Mouse (Mus musculus) limb, embryonic 15.5 days (tissue): ENCODE data around the gene Kat2b. TPM values are rescaled to one million over a fixed set of nuclear protein-coding genes. Genes with fewer than 3 reads are reported as not detected.
A peak's percentile ranks its signal among the peaks of the same experiment; 100 is the strongest.
"Not testable (repeated sequence)": the region's sequence is repeated elsewhere in the genome, so short reads cannot be mapped to it uniquely, and the experiment has no call there.

Source experiments
- ATAC-seq: fragments of 200-750 bp; cut with Nextera tagmentation; 2 replicates; pipeline ENCODE4 v1.8.0; 2017; ENCODE audit warnings: low read depth, moderate TSS enrichment; ENCODE audit not compliant: insufficient number of reproducible peaks, low FRiP score, low TSS enrichment
- H3K27ac ChIP-seq: fragments of 300-500 bp; sonication (generic); 2 replicates; pipeline ENCODE4 v1.5.1; 2015; ENCODE audit warnings: moderate library complexity, mild to moderate bottlenecking, inconsistent platforms
- H3K27me3 ChIP-seq: fragments of 300-500 bp; sonication (generic); 2 replicates; pipeline ENCODE4 v1.6.1; 2015; ENCODE audit warnings: inconsistent platforms
- H3K36me3 ChIP-seq: fragments of 300-500 bp; sonication (generic); 2 replicates; pipeline ENCODE4 v1.6.1; 2015; ENCODE audit warnings: inconsistent platforms
- H3K4me1 ChIP-seq: fragments of 300-500 bp; sonication (generic); 2 replicates; pipeline ENCODE4 v1.6.1; 2015; ENCODE audit warnings: inconsistent platforms
- H3K4me2 ChIP-seq: fragments of 300-500 bp; sonication (generic); 2 replicates; pipeline ENCODE4 v1.6.1; 2015; ENCODE audit warnings: mild to moderate bottlenecking, inconsistent platforms
- H3K4me3 ChIP-seq: fragments of 300-500 bp; sonication (generic); 2 replicates; pipeline ENCODE4 v1.5.1; 2015; ENCODE audit warnings: mild to moderate bottlenecking, inconsistent platforms
- H3K9ac ChIP-seq: fragments of 300-500 bp; sonication (generic); 2 replicates; pipeline ENCODE4 v1.6.1; 2015; ENCODE audit warnings: inconsistent platforms
- H3K9me3 ChIP-seq: fragments of 300-500 bp; sonication (generic); 2 replicates; pipeline ENCODE4 v1.6.1; 2016; ENCODE audit warnings: inconsistent platforms
- WGBS: fragments of 180-500 bp; shearing (Covaris S2); methylation state at CpG from one replicate; pipeline ENCODE4 v1.1.7; 2015; 5-methylcytosine and 5-hydroxymethylcytosine counted together
- polyA plus RNA-seq: library from polyadenylated mRNA; unstranded; fragments of >200 nt; fragmentation: Nextera tagmentation; extraction: Ambion mirVana; gene quantifications from 2 replicates; pipeline ENCODE4 v1.2.1, GENCODE M21; 2015

The Kat2b gene
- polyA plus RNA-seq, 1 experiment from 2014 or later = 6.6 TPM

- no peaks in the 10 kb centered on the region for H3K9me3 ChIP-seq
- H3K4me2 ChIP-seq = no peak overlapping the region
- peaks cover 16% of the 10 kb centered on the region for H3K4me1 ChIP-seq
- no peaks in the 10 kb centered on the region for H3K27me3 ChIP-seq
- no peak overlapping the region for H3K9ac ChIP-seq
- H3K36me3 ChIP-seq = no peaks in the 10 kb centered on the region
- H3K27ac ChIP-seq = no peak overlapping the region
- ATAC-seq = no peak
- WGBS = 61% methylated on average over 9 of the region's 9 CpGs
- no peak overlapping the region for H3K4me3 ChIP-seq
These were observed 21.6 kb downstream of the Kat2b start for GRCm38 (mm10) chr17:53588097-53588855.

- no peak overlapping the region for H3K4me3 ChIP-seq
- H3K4me1 ChIP-seq = peaks cover 10% of the 10 kb centered on the region
- no peak overlapping the region for H3K4me2 ChIP-seq
- WGBS = 82% methylated on average over 6 of the region's 6 CpGs
- H3K36me3 ChIP-seq = no peaks in the 10 kb centered on the region
- no peak for ATAC-seq
- no peak overlapping the region for H3K27ac ChIP-seq
- no peak overlapping the region for H3K9ac ChIP-seq
- H3K9me3 ChIP-seq = no peaks in the 10 kb centered on the region
- H3K27me3 ChIP-seq = no peaks in the 10 kb centered on the region
These were observed 23.4 kb downstream of the Kat2b start for GRCm38 (mm10) chr17:53590110-53590509.

GRCm38 (mm10) chr17:53591910-53592309 is 25.2 kb downstream of the Kat2b start:
- H3K9me3 ChIP-seq = no peaks in the 10 kb centered on the region
- H3K27ac ChIP-seq = no peak overlapping the region
- ATAC-seq = no peak
- no peaks in the 10 kb centered on the region for H3K27me3 ChIP-seq
- no peak overlapping the region for H3K9ac ChIP-seq
- no peaks in the 10 kb centered on the region for H3K36me3 ChIP-seq
- WGBS = 87% methylated on average over 5 of the region's 5 CpGs
- peaks cover 13% of the 10 kb centered on the region for H3K4me1 ChIP-seq
- no peak overlapping the region for H3K4me3 ChIP-seq
- no peak overlapping the region for H3K4me2 ChIP-seq

DNA sequence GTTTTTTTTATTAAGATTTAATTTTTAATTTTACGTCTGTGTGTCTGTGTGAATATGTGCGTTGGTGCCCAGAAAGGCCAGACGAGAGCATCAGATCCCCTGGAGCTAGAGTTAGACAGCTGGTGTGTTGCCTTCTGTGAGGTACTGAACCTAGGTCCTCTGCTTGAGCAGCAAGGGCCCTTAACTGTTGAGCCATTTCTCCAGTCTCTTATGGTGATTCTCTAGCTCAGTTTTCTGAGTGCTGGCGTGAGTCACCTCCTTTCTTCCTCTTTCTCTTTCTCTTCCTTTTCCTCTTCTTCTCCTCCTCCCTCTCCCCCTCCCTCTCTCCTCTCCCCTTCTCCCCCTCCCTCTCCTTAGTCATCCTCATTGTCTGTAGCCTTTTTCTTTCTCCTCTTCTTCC is 27.9 kb downstream of the Kat2b start:
- 76% methylated on average over 4 of the region's 4 CpGs for WGBS
- Histone ChIP-seq H3K4me1 (peaks cover 11% of the 10 kb centered on the region), H3K36me3 (no peaks in the 10 kb centered on the region), H3K4me3 (no peak overlapping the region), H3K27ac (no peak overlapping the region), H3K4me2 (no peak overlapping the region), H3K9ac (no peak overlapping the region), H3K9me3 (no peaks in the 10 kb centered on the region), H3K27me3 (no peaks in the 10 kb centered on the region)
- no peak for ATAC-seq

- Histone ChIP-seq H3K9me3 (no peaks in the 10 kb centered on the region), H3K36me3 (no peaks in the 10 kb centered on the region), H3K27ac (no peak overlapping the region), H3K4me1 (peaks cover 11% of the 10 kb centered on the region), H3K4me3 (no peak overlapping the region), H3K27me3 (no peaks in the 10 kb centered on the region), H3K4me2 (no peak overlapping the region), H3K9ac (no peak overlapping the region)
- no peak for ATAC-seq
- 87% methylated on average over 8 of the region's 8 CpGs for WGBS
These were observed 28.9 kb downstream of the Kat2b start for GRCm38 (mm10) chr17:53595527-53595926.

- peak overlapping the region; percentile 59 for H3K27ac ChIP-seq
- no peaks in the 10 kb centered on the region for H3K27me3 ChIP-seq
- no peak overlapping the region for H3K4me3 ChIP-seq
- ATAC-seq = no peak
- 44% methylated on average over 3 of the region's 3 CpGs for WGBS
- H3K9me3 ChIP-seq = no peaks in the 10 kb centered on the region
- H3K36me3 ChIP-seq = no peaks in the 10 kb centered on the region
- H3K4me2 ChIP-seq = no peak overlapping the region
- peaks cover 11% of the 10 kb centered on the region for H3K4me1 ChIP-seq
- H3K9ac ChIP-seq = no peak overlapping the region
These were observed 29.7 kb downstream of the Kat2b start for GRCm38 (mm10) chr17:53596314-53596882.

DNA sequence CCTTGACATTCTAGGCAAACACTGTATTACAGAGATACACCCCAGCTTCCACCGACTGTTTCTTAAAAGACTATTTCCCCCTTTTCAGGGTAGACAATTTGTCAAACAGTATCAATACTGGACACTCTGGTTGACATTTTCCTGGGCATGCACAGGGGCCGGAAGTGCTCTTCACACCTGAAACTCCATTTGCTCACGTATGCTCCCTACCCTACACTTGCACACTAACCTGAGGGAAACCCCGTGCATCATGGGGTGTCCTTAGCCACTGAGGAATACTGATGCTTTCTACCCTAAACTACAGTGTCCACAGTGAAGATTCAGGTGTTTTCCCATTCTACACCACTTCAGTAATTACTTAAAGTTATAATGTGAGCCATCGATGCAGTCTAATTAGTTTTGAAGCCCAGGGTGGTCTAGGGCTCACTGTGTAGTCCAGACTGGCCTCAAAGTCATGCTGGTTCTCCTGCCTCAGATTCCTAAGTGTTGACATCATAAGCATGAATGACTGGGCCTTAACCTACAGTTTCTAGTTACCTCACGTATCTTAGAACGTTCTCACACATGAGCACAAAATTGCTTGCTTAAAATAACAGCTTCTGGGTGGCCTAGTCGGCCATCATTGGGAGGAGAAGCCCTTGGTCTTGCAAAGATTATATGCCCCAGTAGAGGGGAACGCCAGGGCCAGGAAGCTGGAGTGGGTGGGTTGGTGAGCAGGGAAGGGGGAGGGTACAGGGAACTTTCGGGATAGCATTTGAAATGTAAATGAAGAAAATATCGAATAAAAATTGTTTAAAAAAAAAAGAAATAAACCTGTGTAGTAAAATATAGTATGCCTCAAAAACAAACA is 30.5 kb downstream of the Kat2b start:
- Histone ChIP-seq H3K27ac (no peak overlapping the region), H3K4me2 (no peak overlapping the region)
- no peak for ATAC-seq

GRCm38 (mm10) chr17:53598571-53598970 is 31.9 kb downstream of the Kat2b start:
- Histone ChIP-seq H3K27ac (no peak overlapping the region), H3K4me3 (no peak overlapping the region), H3K4me1 (peaks cover 11% of the 10 kb centered on the region), H3K36me3 (no peaks in the 10 kb centered on the region), H3K9ac (no peak overlapping the region), H3K9me3 (no peaks in the 10 kb centered on the region), H3K4me2 (no peak overlapping the region), H3K27me3 (no peaks in the 10 kb centered on the region)
- ATAC-seq = no peak
- WGBS = 95% methylated on average over 4 of the region's 4 CpGs

More for the DNA sequence above, 30.5 kb downstream of the Kat2b start:
- Histone ChIP-seq H3K36me3 (no peaks in the 10 kb centered on the region), H3K4me3 (no peak overlapping the region), H3K9me3 (no peaks in the 10 kb centered on the region), H3K4me1 (peaks cover 11% of the 10 kb centered on the region), H3K9ac (no peak overlapping the region), H3K27me3 (no peaks in the 10 kb centered on the region)
- 65% methylated on average over 11 of the region's 11 CpGs for WGBS

DNA sequence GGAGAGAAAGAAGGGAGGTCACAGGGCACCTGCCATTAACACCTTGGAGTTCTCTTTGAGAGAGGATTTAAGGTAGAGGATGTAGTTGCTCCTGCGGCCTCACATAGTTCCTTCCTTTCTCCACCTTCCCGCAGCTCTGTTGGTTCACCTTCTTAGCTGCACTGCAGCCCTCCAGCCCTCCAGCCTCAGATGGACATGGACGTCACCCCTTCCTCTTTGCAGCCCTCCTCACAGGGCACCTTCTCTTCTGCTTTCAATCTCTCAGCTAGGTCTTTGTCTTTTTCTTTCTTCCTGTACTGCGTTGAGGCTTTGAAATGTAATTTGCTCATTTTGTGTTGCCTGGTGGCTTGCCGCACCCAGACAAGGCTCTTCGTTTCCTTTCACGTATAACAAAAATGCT is 36.6 kb downstream of the Kat2b start:
- not testable (repeated sequence) for H3K36me3 ChIP-seq, H3K4me1 ChIP-seq, H3K9me3 ChIP-seq, ATAC-seq, H3K4me3 ChIP-seq, H3K9ac ChIP-seq, H3K27me3 ChIP-seq, H3K27ac ChIP-seq, H3K4me2 ChIP-seq
- no CpG with 5 or more reads among the region's 7 CpGs for WGBS

- no CpG with 5 or more reads among the region's 7 CpGs for WGBS
- H3K36me3 ChIP-seq, H3K27me3 ChIP-seq, H3K4me3 ChIP-seq, ATAC-seq, H3K4me1 ChIP-seq, H3K4me2 ChIP-seq, H3K9ac ChIP-seq, H3K27ac ChIP-seq, H3K9me3 ChIP-seq: not testable (repeated sequence)
These were observed 39.4 kb downstream of the Kat2b start for GRCm38 (mm10) chr17:53606082-53606481.

- H3K9ac ChIP-seq, ATAC-seq, H3K27me3 ChIP-seq, H3K4me3 ChIP-seq, H3K36me3 ChIP-seq, H3K9me3 ChIP-seq, H3K4me2 ChIP-seq, H3K4me1 ChIP-seq, H3K27ac ChIP-seq: not testable (repeated sequence)
- no CpG with 5 or more reads among the region's 7 CpGs for WGBS
These were observed 42.3 kb downstream of the Kat2b start for GRCm38 (mm10) chr17:53608924-53609323.
